Mouse (Mus musculus): ENCODE measurements around the gene Zdhhc7.

The Zdhhc7 gene

GRCm38 (mm10) chr8:120114315-120114841 is 13.1 kb upstream of the Zdhhc7 start:
- DNase-seq (ENCODE audit: low read depth, low spot score) = peak; percentile 52

GRCm38 (mm10) chr8:120113758-120114255 is 12.5 kb upstream of the Zdhhc7 start, which contains the start of gene 6430548M08Rik:
Gene 6430548M08Rik (plus strand): TSS chr8:120114152.
- DNase-seq (ENCODE audit: low read depth, low spot score) = peak; percentile 100

GRCm38 (mm10) chr8:120113306-120113705 is 12.0 kb upstream of the Zdhhc7 start:
- DNase-seq (ENCODE audit: low read depth, low spot score) = no peak

- DNase-seq (ENCODE audit: low read depth, low spot score) = no peak
Observed at GRCm38 (mm10) chr8:120112535-120112934, 11.3 kb upstream of the Zdhhc7 start.

- no peak for DNase-seq (ENCODE audit: low read depth, low spot score)
Observed at GRCm38 (mm10) chr8:120111382-120111781, 10.1 kb upstream of the Zdhhc7 start.

- no peak for DNase-seq (ENCODE audit: low read depth, low spot score)
Observed at GRCm38 (mm10) chr8:120110966-120111365, 9.7 kb upstream of the Zdhhc7 start.

- DNase-seq (ENCODE audit: low read depth, low spot score) = no peak
Observed at GRCm38 (mm10) chr8:120109149-120109548, 7.9 kb upstream of the Zdhhc7 start.

- peak; percentile 74 for DNase-seq (ENCODE audit: low read depth, low spot score)
Observed at GRCm38 (mm10) chr8:120104721-120105272, 3.5 kb upstream of the Zdhhc7 start.

GRCm38 (mm10) chr8:120103916-120104315 is 2.6 kb upstream of the Zdhhc7 start:
- DNase-seq (ENCODE audit: low read depth, low spot score) = no peak

- no peak for DNase-seq (ENCODE audit: low read depth, low spot score)
Observed at GRCm38 (mm10) chr8:120100388-120101067, 754 bp downstream of the Zdhhc7 start.

- no peak for DNase-seq (ENCODE audit: low read depth, low spot score)
Observed at GRCm38 (mm10) chr8:120096486-120096885, 4.8 kb downstream of the Zdhhc7 start.

- DNase-seq (ENCODE audit: low read depth, low spot score) = no peak
Observed at GRCm38 (mm10) chr8:120094801-120095200, 6.5 kb downstream of the Zdhhc7 start.

GRCm38 (mm10) chr8:120093103-120093502 is 8.2 kb downstream of the Zdhhc7 start:
- no peak for DNase-seq (ENCODE audit: low read depth, low spot score)

- DNase-seq (ENCODE audit: low read depth, low spot score) = no peak
Observed at GRCm38 (mm10) chr8:120091032-120091431, 10.2 kb downstream of the Zdhhc7 start.

- no peak for DNase-seq (ENCODE audit: low read depth, low spot score)
Observed at GRCm38 (mm10) chr8:120089511-120089910, 11.8 kb downstream of the Zdhhc7 start.

- no peak for DNase-seq (ENCODE audit: low read depth, low spot score)
Observed at GRCm38 (mm10) chr8:120084783-120085182, 16.5 kb downstream of the Zdhhc7 start.

GRCm38 (mm10) chr8:120083261-120083660 is 18.0 kb downstream of the Zdhhc7 start:
- DNase-seq (ENCODE audit: low read depth, low spot score) = no peak

- peak; percentile 86 for DNase-seq (ENCODE audit: low read depth, low spot score)
Observed at GRCm38 (mm10) chr8:120079361-120079760, 21.9 kb downstream of the Zdhhc7 start.

- peak; percentile 84 for DNase-seq (ENCODE audit: low read depth, low spot score)
Observed at GRCm38 (mm10) chr8:120078080-120078479, 23.2 kb downstream of the Zdhhc7 start.

- no peak for DNase-seq (ENCODE audit: low read depth, low spot score)
Observed at GRCm38 (mm10) chr8:120075347-120075746, 25.9 kb downstream of the Zdhhc7 start.

GRCm38 (mm10) chr8:120074516-120074915 is 26.8 kb downstream of the Zdhhc7 start:
- DNase-seq (ENCODE audit: low read depth, low spot score) = no peak

GRCm38 (mm10) chr8:120072827-120073226 is 28.5 kb downstream of the Zdhhc7 start:
- no peak for DNase-seq (ENCODE audit: low read depth, low spot score)

GRCm38 (mm10) chr8:120072259-120072658 is 29.0 kb downstream of the Zdhhc7 start:
- no peak for DNase-seq (ENCODE audit: low read depth, low spot score)
